Mouse (Mus musculus) right cerebral cortex, adult 2 months (tissue): ENCODE data around the gene Plekhg5.

ENCODE experiments used
- DNase-seq, 2 experiments: peaks; one replicate each; pipeline ENCODE4 v3.0.0; 2021 to 2022; ENCODE audit warnings: low spot score in 2 of 2

The Plekhg5 gene

GRCm38 (mm10) chr4:152146033-152146827, 73.9 kb downstream of the Plekhg5 start:
- DNase-seq, result no peak

DNA sequence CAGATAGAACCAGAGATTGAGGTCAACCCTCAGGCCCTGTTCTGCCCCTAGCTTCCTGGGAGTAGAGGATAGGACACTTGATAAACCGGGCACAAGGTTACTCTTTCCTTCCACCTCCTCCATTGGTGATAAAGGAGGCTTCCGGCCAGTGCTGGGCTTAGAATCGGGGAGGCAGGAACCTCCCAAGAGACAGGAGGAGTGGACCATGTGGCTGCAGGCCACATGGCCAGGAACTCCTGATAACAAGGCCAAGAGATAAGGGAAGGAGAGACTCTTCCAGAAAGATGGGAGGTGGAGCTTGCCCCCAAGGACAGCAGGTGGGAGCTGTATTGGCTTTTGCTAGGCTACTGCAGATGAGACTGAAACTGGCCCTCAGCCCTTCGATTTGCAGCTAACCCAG, 78.2 kb downstream of the Plekhg5 start:
- DNase-seq, result no peak

- DNase-seq, result no peak
Measured at GRCm38 (mm10) chr4:152151451-152151965, 79.2 kb downstream of the Plekhg5 start.

DNA sequence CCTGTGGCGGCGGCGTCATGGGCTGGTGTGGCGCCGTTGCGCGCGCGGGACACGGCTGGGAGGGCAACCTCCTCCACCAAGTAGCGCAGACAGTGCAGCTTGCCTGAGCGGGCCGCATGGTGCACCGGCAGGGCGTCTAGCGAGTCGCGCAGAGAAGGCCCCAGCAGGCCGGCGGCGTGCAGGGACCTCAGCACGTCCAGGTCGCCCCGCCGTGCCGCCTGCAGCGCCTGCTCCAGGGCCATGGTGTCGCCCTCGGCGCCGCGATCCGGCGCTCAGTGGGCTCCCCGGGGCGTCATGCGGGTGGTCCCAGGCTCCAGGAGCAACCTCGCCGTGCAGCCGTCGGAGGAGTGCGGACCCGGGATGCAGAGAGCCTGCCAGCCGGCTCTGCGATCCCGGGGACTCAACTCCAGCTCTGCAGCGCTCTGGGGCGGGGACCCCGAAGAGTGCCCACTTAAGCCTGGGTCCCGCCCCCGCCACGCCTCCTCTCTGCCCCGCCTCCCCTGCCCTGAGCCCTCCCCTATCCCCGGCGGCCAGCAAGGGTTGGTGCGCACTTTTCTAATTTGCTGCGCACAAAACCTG, 79.8 kb downstream of the Plekhg5 start, which contains the start of gene Espn:
Espn (minus strand) TSS at position 406 of the 579 bp plus-strand sequence.
- DNase-seq, result no peak

DNA sequence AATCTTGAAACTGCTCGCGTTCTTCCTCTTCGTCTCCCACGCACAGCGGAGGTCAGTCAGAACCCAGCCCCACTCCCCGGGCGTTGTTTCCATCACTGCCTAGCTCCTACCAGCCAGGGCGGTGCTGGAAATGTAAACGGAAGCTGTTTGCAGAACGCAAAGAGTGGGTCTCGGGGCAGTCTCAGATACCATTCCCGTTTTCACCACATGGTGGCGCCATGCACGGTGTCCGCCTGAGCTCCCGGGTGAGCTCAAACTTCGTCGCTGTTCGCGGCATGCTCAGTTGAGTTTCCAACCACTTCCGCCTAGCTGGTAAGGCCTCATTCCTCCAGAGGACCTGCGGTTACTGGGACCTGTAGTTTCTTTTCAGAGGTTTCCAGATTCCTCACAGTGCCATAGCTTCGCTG, 81.5 kb downstream of the Plekhg5 start:
- peak; percentile 77 to 80 for DNase-seq

GRCm38 (mm10) chr4:152155019-152155418, 82.7 kb downstream of the Plekhg5 start:
- DNase-seq, result no peak

- DNase-seq, result peak; percentile 64 to 68
Measured at GRCm38 (mm10) chr4:152157779-152158584, 85.7 kb downstream of the Plekhg5 start.

DNA sequence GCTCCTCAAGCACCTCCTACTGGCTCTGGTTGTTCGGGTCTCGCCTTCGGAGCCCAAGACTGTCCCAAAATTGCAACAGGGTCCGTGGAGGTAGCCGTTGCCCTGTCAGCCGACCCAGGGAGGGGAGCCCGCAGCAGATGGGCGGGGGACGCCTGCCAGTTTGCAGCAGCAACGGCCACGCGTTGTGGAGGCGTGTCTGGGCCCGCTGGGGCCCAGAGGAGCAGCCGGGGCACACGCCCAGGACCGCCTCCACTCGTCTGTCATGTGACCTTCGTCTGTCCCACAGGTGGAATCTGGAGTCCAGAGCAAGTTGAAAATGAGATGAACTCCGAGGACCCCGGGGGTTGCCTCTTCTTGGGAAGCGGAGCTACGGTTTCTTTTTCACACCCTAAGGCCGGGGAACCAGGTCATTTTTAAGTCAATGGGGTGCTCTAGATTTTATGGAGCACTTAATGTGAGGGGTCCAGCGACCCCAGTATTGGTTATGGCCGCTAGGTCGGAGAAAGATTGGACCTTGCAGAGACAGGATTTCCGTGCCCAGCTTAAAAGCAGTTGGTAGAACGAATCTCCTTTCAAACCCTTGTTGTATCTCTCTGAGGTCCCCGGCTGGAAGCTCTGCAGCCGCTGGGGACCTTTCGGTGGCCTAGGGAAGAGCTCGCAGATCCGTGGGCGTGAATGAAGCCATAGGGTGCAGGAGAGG, 86.4 kb downstream of the Plekhg5 start, which contains the start of gene Hes2:
Hes2 (plus strand) TSS at position 283 of the 700 bp plus-strand sequence.
- no peak for DNase-seq

DNA sequence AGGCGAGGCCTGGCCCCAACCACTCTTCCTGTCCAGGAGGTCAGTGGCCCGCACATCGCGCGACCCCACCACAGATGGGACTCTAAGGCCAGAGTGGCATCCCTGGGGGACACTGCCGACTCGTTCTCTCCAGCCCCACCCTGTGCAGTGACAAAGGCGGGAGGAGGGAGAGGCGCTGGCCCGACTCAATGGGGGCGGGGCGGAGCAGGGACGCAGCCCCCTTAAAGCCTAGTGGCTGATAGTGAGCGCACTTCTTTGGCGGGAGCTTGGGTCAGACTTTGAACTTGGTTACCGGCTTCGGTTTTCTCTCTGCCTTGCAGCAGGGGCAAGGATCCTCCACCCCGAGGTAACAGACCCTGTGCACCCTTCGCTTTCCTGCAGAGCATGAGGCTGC, 87.0 kb downstream of the Plekhg5 start:
- DNase-seq, result no peak

GRCm38 (mm10) chr4:152160748-152161147, 88.5 kb downstream of the Plekhg5 start:
- DNase-seq, result no peak

DNA sequence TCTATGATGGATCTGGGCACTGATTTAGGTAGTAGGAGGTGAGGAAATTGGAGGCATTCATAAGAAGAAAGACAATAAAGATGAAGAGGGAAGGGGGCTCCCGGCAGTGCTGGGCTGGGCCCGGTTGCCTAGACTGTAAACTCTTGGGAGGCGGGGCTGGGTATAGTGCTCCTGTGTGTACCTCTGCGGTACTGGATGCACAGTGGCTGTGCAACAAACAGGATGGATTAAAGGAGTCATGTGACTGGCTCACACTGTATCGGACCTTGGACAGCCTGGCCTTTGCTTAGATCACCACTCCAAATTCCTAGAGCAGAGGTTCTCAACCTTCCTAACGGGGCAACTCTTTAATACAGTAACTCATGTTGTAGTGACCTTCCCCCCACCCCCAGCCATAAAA, 89.3 kb downstream of the Plekhg5 start:
- DNase-seq, result no peak

DNA sequence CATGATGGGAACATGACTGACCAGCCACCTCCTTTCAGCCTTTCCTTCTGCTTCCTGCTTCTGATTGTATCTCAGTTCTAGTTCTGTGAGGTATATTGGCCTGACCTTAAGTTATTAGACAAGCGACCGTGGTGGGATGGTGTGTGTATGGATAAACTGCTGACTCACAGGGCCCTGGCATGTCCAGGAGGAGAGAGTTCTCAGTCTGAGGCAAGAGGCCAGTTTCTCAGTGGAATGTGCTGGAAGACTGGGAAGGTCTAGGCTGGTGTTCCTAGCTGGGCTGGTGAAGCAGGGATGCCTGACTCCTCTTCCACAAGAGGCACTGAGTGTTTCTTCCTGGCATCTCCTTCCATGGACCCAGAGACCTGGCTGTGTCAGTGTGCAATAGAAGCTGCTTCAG, 90.5 kb downstream of the Plekhg5 start:
- DNase-seq, result no peak
